Mouse (Mus musculus): ENCODE measurements around the gene Aldoart2.
"Not testable (repeated sequence)": the region's sequence is repeated elsewhere in the genome, so short reads cannot be mapped to it uniquely, and the experiment has no call there.

Aldoart2 gene

DNA sequence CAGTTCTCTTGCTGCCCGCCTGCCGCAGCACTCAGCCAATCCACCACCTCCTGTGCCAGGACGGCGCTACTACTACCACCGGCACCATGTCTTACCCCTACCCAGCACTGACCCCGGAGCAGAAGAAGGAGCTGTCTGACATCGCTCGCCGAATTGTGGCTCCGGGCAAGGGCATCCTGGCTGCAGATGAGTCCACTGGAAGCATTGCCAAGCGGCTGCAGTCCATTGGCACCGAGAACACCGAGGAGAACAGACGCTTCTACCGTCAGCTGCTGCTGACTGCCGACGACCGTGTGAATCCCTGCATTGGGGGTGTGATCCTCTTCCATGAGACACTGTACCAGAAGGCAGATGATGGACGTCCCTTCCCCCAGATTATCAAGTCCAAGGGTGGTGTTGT is at the start of gene Aldoart2:
TSS of gene Aldoart2 (plus strand) at position 34 of the 400 bp plus-strand sequence.
- DNase-seq (ENCODE audit: low read depth, low spot score), result no peak

DNA sequence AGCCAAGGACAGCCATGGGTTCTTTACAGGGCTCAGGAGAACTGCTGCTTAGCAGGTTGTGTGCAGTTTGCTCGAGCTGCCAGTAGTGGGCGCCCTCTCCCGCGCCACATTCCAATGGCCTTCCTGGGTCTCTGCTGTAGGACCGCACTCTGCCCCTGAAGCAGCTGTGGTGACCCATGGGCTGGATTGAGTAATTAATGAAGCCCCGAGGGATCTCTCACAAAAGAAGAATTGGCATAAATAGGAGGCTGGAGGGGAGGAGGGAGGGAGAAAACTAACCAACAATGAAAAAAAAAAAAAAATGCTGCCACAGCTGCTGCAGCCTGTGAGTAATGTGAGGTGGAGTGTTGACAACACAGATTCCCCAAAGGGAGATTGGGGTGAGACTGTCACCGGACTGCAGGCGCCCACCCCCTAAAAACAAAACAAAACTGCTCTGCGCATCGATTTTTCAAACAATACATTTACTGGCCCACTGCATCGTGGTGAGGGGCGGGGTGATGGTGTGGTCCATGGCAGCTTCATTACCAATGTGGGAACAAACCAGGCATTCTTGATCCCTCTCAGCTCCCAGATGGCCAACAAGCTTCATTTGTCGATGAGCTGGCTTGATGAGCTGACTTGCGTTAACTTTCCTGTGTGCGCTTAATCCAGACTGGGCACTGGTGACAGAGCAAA is 46.8 kb upstream of the Aldoart2 start:
- peak; percentile 50 for DNase-seq (ENCODE audit: low read depth, low spot score)

DNA sequence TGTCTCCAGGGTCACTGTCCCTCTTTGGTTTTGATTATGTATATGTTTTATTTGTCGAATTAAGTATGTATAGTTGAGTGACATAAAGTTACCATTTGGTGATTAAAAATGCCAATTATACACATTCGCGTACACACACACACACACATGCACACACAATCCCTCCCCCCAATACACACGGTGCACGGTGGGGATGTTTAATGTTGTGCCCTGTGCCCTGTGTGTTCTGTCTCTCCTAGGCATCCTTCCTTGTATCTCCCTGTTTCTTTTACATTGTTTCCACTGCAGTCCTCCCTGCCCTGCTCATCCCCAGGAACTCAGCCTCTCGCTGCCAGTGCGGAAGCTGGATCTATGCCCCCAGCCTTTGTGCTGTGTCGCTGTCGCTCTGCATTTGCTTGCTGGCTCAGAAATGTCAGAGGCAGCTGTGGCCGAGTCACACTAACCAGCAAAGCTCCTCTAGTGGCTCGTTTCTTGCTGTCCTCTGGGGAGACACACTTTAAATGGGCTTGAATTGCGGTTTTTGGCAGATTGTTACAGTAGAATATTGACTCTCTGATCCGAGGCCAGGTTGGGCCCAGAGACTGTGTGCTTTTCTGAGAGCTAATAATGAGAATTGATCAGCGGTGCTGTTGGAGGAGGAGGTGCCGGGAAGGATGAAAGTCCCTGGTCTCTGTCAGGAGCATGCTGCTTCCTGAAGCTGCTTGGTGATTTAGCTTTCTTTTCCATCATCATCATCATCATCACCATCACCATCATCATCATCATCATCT is 37.9 kb upstream of the Aldoart2 start:
- no peak for DNase-seq (ENCODE audit: low read depth, low spot score)

DNA sequence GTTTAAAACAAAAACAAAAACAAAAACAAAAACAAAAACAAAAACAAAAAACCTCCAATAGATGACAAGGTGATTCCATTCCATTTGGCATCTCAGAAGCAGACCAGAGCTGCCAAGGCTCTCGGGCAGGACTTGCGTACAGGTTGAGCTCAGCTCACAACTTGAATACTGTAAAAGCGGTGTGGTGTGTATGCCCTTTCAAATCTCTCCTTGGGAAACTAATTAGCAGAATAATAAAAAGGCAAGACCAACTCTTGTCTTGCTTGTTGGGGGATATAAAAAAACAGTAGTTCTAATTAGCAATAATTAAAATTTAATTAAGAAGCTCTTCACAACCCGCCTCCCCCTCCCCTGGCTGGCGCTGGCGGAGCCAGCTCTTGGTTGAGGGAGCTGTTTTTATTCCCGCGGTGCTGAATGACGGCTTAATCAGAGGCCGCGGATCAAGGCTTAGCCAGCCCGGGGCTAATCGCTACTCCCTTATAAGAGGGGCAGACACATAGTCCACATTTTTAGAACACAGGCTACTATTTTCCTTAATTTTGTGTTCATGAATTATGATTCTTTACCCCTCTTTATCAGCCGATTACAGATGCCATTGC is 28.4 kb upstream of the Aldoart2 start:
- peak; percentile 47 for DNase-seq (ENCODE audit: low read depth, low spot score)

DNA sequence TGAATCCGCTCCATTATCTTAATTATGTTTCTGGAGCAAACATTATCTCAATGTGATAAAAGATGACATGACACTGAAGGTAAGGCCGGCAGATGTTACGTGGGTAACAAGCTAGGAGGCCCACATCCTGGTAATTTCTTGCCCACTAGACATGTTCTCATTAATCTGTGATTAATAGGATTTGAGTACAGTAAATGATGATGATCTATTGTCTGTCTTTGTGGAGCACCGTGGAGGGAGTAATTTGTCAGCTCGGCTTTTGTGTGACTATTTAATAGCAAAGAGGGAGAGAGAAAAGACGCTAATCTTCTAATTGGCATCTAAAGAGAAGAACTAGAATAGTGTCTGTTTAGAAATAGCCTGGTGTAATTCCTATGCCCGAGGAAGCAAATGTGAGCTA is 27.3 kb upstream of the Aldoart2 start:
- no peak for DNase-seq (ENCODE audit: low read depth, low spot score)

DNA sequence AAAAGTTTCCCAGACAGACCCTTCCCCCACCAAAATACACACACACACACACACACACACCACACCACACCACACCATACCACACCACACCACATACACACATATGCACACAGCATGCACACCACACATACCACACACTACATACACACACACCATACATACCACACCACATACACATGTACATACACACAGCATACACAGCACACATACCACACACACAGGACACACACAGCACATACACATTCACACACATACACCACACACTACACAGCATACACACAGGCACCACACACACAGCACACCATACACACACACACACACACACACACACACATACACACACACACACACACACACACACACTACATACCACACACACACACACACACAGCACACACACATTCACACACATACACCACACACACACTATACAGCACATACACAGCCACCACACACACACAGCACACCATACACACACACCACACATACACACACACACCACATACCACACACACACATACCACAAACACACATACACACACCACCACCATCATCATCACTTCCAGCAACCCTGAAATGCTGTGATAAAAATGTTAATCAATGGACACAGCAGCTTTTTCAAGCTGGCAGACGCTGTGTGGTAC is 26.6 kb upstream of the Aldoart2 start:
- DNase-seq (ENCODE audit: low read depth, low spot score), result no peak

DNA sequence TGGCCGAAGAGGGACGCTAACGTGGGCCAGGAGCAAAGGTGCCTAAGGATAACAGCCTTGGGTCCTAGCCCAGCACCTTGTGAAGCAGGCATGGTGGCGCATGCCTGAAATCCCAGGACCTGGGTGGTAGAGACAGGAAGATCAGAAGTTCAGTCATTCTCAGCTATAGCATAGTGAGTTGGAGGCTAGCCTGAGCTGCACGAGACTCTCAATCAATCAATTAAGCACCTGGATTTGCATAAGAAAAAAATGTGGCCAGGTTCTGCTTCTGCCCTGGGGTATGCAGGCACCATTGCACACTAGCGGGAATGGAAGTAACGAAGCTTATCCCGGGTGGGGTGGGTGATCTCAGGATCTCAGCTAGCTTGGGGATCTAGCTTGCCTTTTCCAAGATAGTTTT is 25.9 kb upstream of the Aldoart2 start:
- no peak for DNase-seq (ENCODE audit: low read depth, low spot score)

DNA sequence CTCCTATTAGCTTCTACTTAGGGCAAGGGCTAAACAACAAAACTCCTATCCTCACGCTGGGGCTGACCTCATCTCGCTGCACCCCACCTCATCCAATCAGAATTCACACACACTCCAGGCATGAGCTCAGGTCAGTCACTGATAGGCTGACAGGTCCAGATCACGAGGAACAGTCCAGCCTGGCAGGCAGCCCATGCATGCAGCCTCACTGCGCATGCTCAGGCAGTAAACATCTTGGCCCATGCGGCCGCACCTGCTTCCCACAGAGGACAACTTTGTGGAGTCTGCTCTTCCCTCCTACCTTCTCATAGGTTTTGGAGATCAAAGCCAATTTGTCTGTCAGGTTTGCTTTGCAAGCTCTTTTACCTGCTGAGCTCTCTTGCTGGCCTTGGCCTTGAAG is 10.1 kb upstream of the Aldoart2 start:
- DNase-seq (ENCODE audit: low read depth, low spot score), result not testable (repeated sequence)

DNA sequence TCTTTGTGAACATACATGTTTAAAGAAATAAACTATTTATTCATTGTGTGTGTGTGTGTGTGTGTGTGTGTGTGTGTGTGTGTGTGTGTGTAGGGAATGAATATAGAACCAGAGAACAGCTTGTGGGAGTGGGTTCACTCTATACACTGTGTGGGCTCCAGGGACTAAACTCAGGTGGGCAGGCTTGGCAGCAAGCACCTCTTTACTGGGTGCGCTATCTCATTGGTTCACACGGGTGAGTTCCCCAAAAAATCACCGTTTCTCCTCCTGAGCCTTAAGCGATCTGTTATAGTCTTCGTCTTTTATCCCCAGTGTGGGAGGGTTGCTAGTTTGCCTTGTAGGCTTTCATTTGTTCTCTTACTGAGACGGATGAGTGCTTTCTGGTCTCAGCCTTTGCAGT is 7.2 kb upstream of the Aldoart2 start:
- DNase-seq (ENCODE audit: low read depth, low spot score), result no peak

DNA sequence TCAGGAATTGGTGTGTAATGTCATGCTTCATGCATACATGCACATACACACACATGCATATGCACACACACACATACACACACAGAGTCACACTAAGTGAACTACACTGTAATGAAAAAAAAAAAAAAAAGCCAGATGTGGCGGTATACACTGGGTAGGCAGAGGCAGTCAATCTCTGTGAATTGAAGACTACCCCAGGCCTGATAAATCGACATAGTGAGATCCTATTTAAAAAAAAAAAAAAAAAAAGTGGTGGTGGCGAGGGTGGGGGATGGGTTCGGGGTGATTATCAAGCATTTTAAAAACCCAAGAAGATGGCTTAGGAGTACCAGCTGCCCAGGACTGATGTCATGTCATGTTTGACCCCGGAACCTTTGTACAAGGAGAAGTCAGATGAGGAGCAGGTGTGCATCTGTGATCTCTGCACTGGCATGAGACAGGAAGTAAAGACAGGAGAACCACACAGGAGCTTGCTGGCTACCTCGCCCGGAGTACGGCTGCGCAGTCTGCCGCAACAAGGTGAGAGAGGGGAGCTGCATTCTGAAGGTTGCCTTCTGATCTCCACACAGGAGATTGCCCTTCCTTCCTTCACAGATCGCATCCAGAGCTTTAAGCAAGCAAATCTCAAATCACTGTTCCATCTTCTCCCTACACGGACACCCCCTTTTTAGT is 5.7 kb upstream of the Aldoart2 start:
- DNase-seq (ENCODE audit: low read depth, low spot score), result no peak

DNA sequence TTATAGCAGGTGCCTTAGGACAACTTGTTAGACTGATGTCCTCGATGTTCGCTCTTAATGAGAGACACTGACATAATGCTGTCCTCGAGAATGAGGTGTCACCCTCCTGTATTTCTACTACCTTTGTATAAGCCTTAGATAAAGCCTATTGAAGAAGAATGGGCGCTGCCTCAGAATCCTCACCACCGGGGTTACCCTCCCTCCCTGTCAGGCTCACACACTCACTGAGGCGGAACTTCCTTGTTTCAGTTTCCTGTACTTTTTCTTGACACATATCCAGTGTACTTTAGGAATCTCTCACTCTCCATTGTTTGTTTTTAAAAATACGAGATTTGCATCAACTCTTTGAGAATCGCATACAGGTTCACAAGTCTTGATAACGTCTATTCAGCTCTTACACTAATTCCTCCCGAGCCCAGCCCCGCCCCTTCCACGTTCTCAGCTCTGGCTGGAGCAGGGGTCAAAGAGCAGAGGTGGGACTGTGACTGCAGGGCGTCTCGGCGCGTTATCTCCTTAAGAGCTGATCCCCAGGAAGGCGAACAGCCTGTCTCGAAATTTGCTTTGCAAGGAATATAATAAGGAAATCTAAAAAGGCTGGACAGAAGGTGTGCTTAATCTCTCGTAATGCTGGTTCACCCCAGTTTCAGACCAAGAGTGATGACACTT is 4.9 kb upstream of the Aldoart2 start:
- no peak for DNase-seq (ENCODE audit: low read depth, low spot score)

DNA sequence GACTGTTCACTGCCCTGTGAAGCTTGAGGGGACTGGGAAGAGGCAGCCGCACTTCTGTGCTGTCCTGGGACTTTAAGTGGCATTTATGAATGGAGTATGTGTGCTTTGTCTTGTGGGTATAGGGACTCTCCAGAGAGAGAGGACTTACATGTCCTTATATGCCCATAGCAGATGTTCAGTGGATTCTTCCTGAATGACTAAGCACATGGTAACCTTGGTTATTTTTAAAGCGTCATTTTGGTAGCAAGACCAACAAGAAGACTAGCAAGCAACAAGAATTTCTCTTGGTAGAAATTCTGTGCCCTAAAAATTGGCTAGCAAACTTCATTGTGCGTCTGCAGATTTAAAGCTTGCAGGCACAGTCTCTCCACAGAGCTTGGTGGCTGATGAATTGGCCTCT is 1.3 kb upstream of the Aldoart2 start:
- DNase-seq (ENCODE audit: low read depth, low spot score), result no peak

DNA sequence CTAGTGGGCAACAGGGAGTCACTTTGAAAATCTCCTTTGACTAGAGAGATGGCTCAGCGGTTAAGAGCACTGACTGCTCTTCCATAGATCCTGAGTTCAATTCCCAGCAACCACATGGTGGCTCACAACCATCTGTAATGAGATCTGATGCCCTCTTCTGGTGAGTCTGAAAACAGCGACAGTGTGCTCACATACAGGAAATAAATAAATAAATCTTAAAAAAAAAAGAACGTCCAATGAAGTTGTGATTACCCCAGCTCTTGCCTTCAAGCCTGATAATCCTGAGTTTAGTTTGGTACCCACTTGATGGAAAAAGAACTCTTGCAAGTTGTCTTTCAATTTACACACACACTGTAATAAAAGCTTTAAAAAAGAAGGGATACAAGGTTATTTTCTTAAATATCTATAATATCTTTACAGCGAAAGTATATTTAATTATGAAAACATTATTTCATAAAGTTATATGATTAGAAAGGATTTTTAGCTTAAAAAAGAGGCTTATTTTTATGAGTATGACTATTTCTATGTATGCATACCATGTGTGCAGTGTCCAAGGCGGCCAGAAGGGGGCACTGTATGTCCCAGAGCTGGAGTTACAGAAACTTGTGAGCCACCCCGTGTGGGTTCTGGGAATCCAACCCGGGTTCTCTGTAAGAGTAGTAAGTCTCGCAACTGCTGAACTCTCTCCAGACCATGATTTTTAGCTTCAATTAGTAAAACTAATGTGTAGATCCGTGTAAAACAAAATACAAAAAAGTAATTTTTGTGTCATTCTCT is 664 bp upstream of the Aldoart2 start:
- DNase-seq (ENCODE audit: low read depth, low spot score), result no peak

DNA sequence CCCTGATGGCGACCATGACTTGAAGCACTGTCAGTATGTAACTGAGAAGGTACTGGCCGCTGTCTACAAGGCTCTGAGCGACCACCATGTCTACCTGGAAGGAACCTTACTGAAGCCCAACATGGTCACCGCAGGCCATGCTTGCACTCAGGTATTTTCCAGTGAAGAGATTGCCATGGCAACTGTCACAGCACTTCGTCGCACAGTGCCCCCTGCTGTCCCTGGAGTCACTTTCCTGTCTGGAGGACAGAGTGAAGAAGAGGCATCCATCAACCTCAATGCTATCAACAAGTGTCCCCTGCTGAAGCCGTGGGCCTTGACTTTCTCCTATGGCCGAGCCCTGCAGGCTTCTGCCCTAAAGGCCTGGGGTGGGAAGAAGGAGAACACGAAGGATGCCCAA is 828 bp downstream of the Aldoart2 start:
- DNase-seq (ENCODE audit: low read depth, low spot score), result no peak

DNA sequence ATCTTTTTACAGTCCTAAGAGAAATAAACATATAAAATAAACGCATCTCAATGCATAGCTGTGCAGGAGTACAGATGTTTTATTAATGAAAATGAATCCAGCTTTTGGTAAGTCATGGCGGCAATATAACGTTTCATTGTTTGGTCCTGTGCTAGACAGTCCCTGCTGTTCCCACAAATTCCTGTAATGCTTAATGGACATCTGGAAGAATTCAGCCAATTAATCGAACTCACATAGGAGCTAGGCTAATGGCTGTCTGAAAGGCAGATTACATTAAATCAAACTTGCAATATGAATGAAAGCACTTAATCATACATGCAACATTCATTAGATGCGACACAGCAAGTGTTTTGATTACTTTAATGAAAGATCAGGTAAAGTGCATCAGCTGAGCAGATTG is 1.8 kb downstream of the Aldoart2 start:
- DNase-seq (ENCODE audit: low read depth, low spot score), result no peak

DNA sequence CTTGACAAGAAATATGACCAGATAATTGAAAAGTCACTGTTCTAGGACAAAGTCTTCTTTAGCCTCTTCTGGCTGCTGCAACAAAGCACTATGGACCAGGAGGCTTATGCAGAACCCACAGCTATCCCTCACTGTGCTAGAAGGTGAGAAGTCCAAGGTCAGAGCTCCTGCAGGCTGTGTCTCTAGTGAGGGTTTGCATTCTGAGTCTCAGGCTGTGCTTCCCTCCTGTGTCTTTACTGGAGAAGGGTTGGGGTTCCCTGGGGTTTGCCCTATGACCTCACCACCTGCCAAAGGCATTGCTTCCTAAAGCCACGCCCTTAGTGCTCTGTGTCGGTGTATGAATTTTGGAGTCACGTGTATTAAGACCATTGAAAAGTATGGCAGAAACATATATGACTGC is 3.4 kb downstream of the Aldoart2 start:
- no peak for DNase-seq (ENCODE audit: low read depth, low spot score)

DNA sequence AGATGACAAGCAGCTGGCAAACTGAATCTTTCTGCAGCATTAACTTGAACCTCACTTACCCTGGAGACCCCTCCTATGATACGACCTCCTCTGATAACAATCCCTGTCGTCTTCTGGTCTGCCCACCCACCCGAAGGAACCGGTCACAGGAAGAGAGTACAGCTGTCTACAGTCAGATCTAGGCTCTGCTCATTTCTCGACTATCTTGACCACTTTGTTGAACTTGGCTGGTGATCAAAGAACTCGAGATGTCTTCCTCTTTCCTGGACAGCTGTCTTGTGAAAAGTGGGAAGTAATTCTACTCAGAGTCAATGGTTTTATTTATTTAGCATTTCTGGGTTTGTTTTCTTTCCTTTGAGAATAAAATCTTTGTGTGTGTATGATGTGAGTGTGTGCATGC is 4.6 kb downstream of the Aldoart2 start:
- no peak for DNase-seq (ENCODE audit: low read depth, low spot score)

DNA sequence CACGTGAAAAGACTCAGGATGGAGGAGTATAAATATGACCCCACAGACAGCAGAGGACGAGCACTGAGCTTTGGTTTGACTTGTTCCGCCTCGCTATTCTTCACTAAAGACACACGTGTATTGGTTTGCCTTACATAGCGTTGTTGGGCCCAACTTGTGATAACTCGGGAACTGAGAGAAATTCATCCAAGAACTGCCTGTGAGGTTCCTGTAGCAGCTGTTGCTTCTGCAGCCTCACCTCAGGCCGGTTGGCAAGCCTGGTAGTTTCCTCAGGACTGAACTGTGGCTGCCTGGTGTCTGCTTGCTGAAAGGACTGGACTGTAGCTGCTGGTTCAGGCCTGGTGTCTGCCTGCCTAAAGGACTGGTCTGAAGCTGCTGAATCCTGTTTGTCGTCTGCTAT is 5.6 kb downstream of the Aldoart2 start:
- DNase-seq (ENCODE audit: low read depth, low spot score), result no peak

DNA sequence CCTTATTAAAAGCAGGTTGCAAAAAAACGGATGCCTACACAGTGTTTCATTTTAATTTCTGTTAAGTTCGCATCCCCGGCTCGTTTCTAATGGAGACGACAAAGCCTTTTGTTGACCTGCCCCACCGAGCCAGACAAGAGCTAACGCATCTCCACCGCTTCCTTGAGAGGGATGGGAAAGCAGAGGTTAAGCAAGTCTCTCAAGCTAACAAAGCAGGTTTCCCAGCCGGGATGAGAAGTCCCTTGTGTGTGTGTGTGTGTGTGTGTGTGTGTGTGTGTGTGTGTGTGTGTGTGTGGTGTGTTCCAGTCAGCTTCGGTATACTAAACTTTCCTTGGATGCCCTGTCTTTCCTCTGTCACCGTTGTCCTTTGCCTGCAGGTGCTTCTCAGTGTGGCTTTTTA is 6.1 kb downstream of the Aldoart2 start:
- no peak for DNase-seq (ENCODE audit: low read depth, low spot score)

DNA sequence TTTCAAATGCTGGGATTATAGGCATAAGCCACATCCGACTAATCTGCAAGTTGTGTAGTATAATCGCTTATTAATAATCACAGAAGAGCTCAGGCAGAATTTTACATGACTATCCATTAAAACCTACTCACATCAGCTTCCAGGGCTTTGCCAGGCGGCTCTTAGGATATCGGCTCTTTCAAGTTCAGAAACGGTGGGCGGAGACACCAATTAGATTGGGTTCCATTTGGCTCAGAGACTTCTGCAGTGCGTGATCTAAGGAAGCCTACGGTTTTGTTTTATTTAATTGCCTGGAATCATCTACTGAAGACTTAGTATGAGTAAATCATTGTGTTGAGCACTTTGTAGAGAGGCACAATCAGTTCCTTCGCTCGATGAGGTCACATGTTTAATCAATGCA is 6.6 kb downstream of the Aldoart2 start:
- DNase-seq (ENCODE audit: low read depth, low spot score), result no peak

DNA sequence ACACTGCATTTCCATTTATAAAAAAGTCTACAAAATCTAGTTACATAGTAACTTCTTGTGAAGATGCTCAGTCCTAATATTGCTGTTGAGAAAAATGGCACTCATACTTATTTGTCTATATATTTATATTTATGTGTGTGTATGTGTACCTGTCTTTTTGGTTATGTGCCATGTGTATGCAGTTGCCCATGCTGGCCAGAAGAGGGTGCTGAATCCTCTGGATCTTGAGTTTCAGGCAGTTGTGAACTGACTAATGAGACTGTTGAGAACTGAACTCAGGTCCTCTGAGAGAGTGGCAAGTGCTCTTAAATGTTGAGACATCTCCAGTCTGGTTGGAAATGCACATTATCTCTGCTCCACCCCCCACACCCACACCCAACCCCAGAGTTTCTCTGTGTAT is 8.1 kb downstream of the Aldoart2 start:
- DNase-seq (ENCODE audit: low read depth, low spot score), result no peak

Measured in retina, postnatal 7 days (tissue).